9 mouse cellular contexts compared by ENCODE assay signal in genomic region chr14:20798761-20799160, GRCm38 (mm10). TPM values are rescaled to one million over a fixed set of nuclear protein-coding genes. Genes with fewer than 3 reads are reported as not detected.
DNase-seq lines count a peak whose midpoint lies in the region; ATAC-seq and TF ChIP-seq lines count a peak whose summit lies in the region.
"Had no signal": no experiment of that assay in that cellular context is flagged by ENCODE, and none has a peak within 500 bp of the region (broad histone marks: within the 10 kb centered on the region; RNA-seq: fewer than 3 reads in every experiment).

No protein-coding gene starts in this region.

- 9% methylated on average over 7 of the region's 7 CpGs for WGBS in kidney, postnatal 0 days
- WGBS in liver, embryonic 14.5 days (ENCODE audit: insufficient replicate concordance): 4% methylated on average over 7 of the region's 7 CpGs

- no peak for TF ChIP-seq EP300 in liver, embryonic 14.5 days (IDR thresholded peaks at IDR 0.05; ENCODE audit: low read depth)

- peaks cover 4 to 9% of the 10 kb centered on the region in 2 experiments; a peak in 3 of 4 replicates for H3K4me1 ChIP-seq in ES-E14 (ENCODE audit: control insufficient read depth in 2 of 2, insufficient read depth in 2 of 2, low read length in 2 of 2, poor library complexity in 1 of 2)
- H3K4me1 ChIP-seq in kidney, postnatal 0 days (replicated peaks; ENCODE audit: insufficient read depth, low read length): 0 out of 2 replicates have a peak, but pooled peaks cover 8% of the 10 kb centered on the region
- peaks cover 0 to 4% of the 10 kb centered on the region in 2 experiments; a peak in 2 of 4 replicates for H3K4me1 ChIP-seq in liver, embryonic 14.5 days (replicated peaks; ENCODE audit: control insufficient read depth in 2 of 2, insufficient read depth in 2 of 2, low read length in 1 of 2)

- in situ Hi-C loops in ES-E14 (cut with MboI; ENCODE audit: low sequenced_read_pairs in 2 of 2, unreplicated experiment in 2 of 2): no loop called here

- H3K4me3 ChIP-seq in ES-E14 (ENCODE audit: insufficient read depth in 1 of 2, low read depth in 1 of 2, low read length in 2 of 2, poor library complexity in 1 of 2, severe bottlenecking in 1 of 2): no peak overlapping the region
- H3K4me3 ChIP-seq in kidney, postnatal 0 days (replicated peaks; ENCODE audit: low read depth, low read length): no peak overlapping the region
- no peak overlapping the region for H3K4me3 ChIP-seq in liver, embryonic 14.5 days (ENCODE audit: insufficient read depth in 1 of 2, low read depth in 2 of 2, low read length in 2 of 2)
- H3K4me3 ChIP-seq: hindbrain, embryonic 15.5 days had no signal

- TF ChIP-seq CTCF in kidney, postnatal 0 days (IDR thresholded peaks at IDR 0.05; ENCODE audit: low read depth): peak; percentile 95
- TF ChIP-seq CTCF in liver, embryonic 14.5 days (IDR thresholded peaks at IDR 0.05; ENCODE audit: low read depth): peak; percentile 95

- H3K9ac ChIP-seq in ES-E14 (ENCODE audit: insufficient read depth, low read depth, low read length, poor library complexity, severe bottlenecking): no peak overlapping the region
- H3K9ac ChIP-seq in kidney, postnatal 0 days (ENCODE audit: low read depth, low read length): no peak overlapping the region
- no peak overlapping the region for H3K9ac ChIP-seq in liver, embryonic 14.5 days (replicated peaks)
- H3K9ac ChIP-seq: hindbrain, embryonic 15.5 days had no signal

- H3K4me2 ChIP-seq in kidney, postnatal 0 days (ENCODE audit: low read length): no peak overlapping the region
- no peak overlapping the region for H3K4me2 ChIP-seq in liver, embryonic 14.5 days (ENCODE audit: low read depth)
- H3K4me2 ChIP-seq: hindbrain, embryonic 15.5 days had no signal

- no peaks in the 10 kb centered on the region; the same call in 1 of the 2 replicates for H3K36me3 ChIP-seq in ES-E14 (ENCODE audit: control insufficient read depth, insufficient read depth, low read length, poor library complexity, severe bottlenecking)
- H3K36me3 ChIP-seq in kidney, postnatal 0 days (ENCODE audit: insufficient read depth, low read length): no peaks in the 10 kb centered on the region
- no peaks in the 10 kb centered on the region for H3K36me3 ChIP-seq in liver, embryonic 14.5 days (replicated peaks; ENCODE audit: control insufficient read depth, insufficient read depth, low read depth)
- H3K36me3 ChIP-seq: hindbrain, embryonic 15.5 days had no signal

- H3K27me3 ChIP-seq in kidney, postnatal 0 days (ENCODE audit: insufficient read depth, low read length): no peaks in the 10 kb centered on the region
- no peaks in the 10 kb centered on the region for H3K27me3 ChIP-seq in liver, embryonic 14.5 days (ENCODE audit: control insufficient read depth, insufficient read depth, low read length)
- H3K27me3 ChIP-seq: hindbrain, embryonic 15.5 days had no signal

- DNase-seq in 3T3-L1 (ENCODE audit: low read depth, low spot score): peak; percentile 76
- DNase-seq in ES-E14 (ENCODE audit: low read depth, low spot score): peak; percentile 82
- peak; percentile 93 for DNase-seq in gastrocnemius, adult 18-20 months (ENCODE audit: low spot score)
- DNase-seq in kidney, postnatal 0 days (ENCODE audit: low spot score): peak; percentile 92
- DNase-seq in liver, embryonic 14.5 days (ENCODE audit: low read depth in 3 of 3, low spot score in 3 of 3): peak; percentile 64 to 69 (median 67)
- peak; percentile 89 for DNase-seq in retina, postnatal 1 day
- DNase-seq in urinary bladder, adult 18-20 months (ENCODE audit: low spot score in 2 of 2): peak; percentile 83 to 88

- no peak overlapping the region for H3K27ac ChIP-seq in ES-E14 (ENCODE audit: insufficient read depth, low read depth, low read length, poor library complexity, severe bottlenecking)
- no peak overlapping the region for H3K27ac ChIP-seq in kidney, postnatal 0 days
- H3K27ac ChIP-seq in liver, embryonic 14.5 days: no peak overlapping the region
- H3K27ac ChIP-seq: hindbrain, embryonic 15.5 days had no signal

- H3K9me3 ChIP-seq in ES-E14 (ENCODE audit: control insufficient read depth, insufficient read depth, low read depth, low read length): no peaks in the 10 kb centered on the region
- no peaks in the 10 kb centered on the region for H3K9me3 ChIP-seq in kidney, postnatal 0 days (replicated peaks; ENCODE audit: low read length)
- H3K9me3 ChIP-seq in liver, embryonic 14.5 days (ENCODE audit: control insufficient read depth, low read length): no peaks in the 10 kb centered on the region
- H3K9me3 ChIP-seq: hindbrain, embryonic 15.5 days had no signal

- ATAC-seq in cerebellum, adult (ENCODE audit: insufficient number of reproducible peaks, low FRiP score, low TSS enrichment): peak; percentile 83
- no peak for ATAC-seq in kidney, postnatal 0 days (replicated peaks; ENCODE audit: low FRiP score, low read depth)
- ATAC-seq in liver, embryonic 14.5 days (ENCODE audit: insufficient read depth): no peak

TF ChIP-seq in ES-E14, 5 proteins besides CTCF, POLR2A, EP300 and RAD21:
- no peak; the same call in 1 of the 2 replicates for TF ChIP-seq MAFK (IDR thresholded peaks at IDR 0.05; ENCODE audit: insufficient read depth, low read depth, low read length)
- TF ChIP-seq CHD2 (IDR thresholded peaks at IDR 0.05; ENCODE audit: low read depth, low read length): no peak
- no peak; the same call in 1 of the 2 replicates for TF ChIP-seq ZC3H11A (IDR thresholded peaks at IDR 0.05; ENCODE audit: borderline replicate concordance, low read depth, low read length)
- no peak for TF ChIP-seq ZNF384 (IDR thresholded peaks at IDR 0.05; ENCODE audit: low read depth, low read length)
- TF ChIP-seq HCFC1 (IDR thresholded peaks at IDR 0.05; ENCODE audit: borderline replicate concordance, insufficient read depth, low read length): no peak

RNA-seq across cellular contexts. Expression of gene Camk2g, which starts 4.9 kb away (rescaled TPM):
- total RNA-seq in ES-E14 (2012; rRNA removed): 28.7 and 31.2 TPM in 2 replicates
- total RNA-seq in gastrocnemius, adult 18-20 months (2021): 100 to 1,000 TPM; 168 to 192 TPM
- 36.5 and 45.5 TPM in 2 replicates for polyA plus RNA-seq in kidney, postnatal 0 days (2015; fragmentation: Nextera tagmentation; extraction: Ambion mirVana)
- polyA plus RNA-seq in liver, embryonic 14.5 days (2012; rRNA removed): 4.5 and 5.4 TPM in 2 replicates
- polyA plus RNA-seq in liver, embryonic 14.5 days (2014; fragmentation: Nextera tagmentation; extraction: Ambion mirVana): 3.9 and 7.2 TPM in 2 replicates

RNA-seq across cellular contexts. Expression of gene Plau, which starts 37.7 kb away (rescaled TPM):
- total RNA-seq in ES-E14 (2012; rRNA removed): 4.4 and 13.7 TPM in 2 replicates
- total RNA-seq in gastrocnemius, adult 18-20 months (2021): 10 to 100 TPM; 13.6 to 29.2 TPM
- polyA plus RNA-seq in kidney, postnatal 0 days (2015; fragmentation: Nextera tagmentation; extraction: Ambion mirVana): 70.2 and 74.7 TPM in 2 replicates
- 0.74 and 1.3 TPM in 2 replicates for polyA plus RNA-seq in liver, embryonic 14.5 days (2012; rRNA removed)
- 0.43 and 0.57 TPM in 2 replicates for polyA plus RNA-seq in liver, embryonic 14.5 days (2014; fragmentation: Nextera tagmentation; extraction: Ambion mirVana)
